Mouse (Mus musculus) cerebellum, adult 2 months (tissue): ENCODE measurements around the gene Ndufb6.
"Not testable (repeated sequence)": the region's sequence is repeated elsewhere in the genome, so short reads cannot be mapped to it uniquely, and the experiment has no call there.

ENCODE experiments used
- CTCF ChIP-seq: fragments of 200-500 bp; IDR thresholded peaks from 2 replicates; pipeline ENCODE4 v1.5.1; 2011; ENCODE audit warnings: low read depth, mild to moderate bottlenecking, control low read depth, low read length, moderate library complexity, borderline replicate concordance; ENCODE audit not compliant: insufficient read depth
- POLR2A ChIP-seq: fragments of 200-500 bp; IDR thresholded peaks from 2 replicates; pipeline ENCODE4 v1.6.1; 2011; ENCODE audit warnings: low read length, control low read depth, borderline replicate concordance; ENCODE audit not compliant: insufficient read depth

GRCm38 (mm10) chr4:40291511-40291910, 12.3 kb upstream of the Ndufb6 start:
- not testable (repeated sequence) for TF ChIP-seq CTCF, POLR2A
